Mouse (Mus musculus) adrenal gland, postnatal 36 days (tissue): ENCODE data around the gene Sox5. TPM values are rescaled to one million over a fixed set of nuclear protein-coding genes. Genes with fewer than 3 reads are reported as not detected.

Experiments used
- DNase-seq, 2 experiments: peaks; one replicate each; pipeline ENCODE4 v3.0.0; 2021; ENCODE audit warnings: mixed read lengths in 1 of 2
- total RNA-seq, 2 experiments: library from RNA; stranded (reverse); gene quantifications; 2 replicates each; pipeline ENCODE4 v1.2.3; 2021

Gene Sox5
- total RNA-seq, 2 experiments from 2014 or later: 9.5 to 29.2 TPM

DNA sequence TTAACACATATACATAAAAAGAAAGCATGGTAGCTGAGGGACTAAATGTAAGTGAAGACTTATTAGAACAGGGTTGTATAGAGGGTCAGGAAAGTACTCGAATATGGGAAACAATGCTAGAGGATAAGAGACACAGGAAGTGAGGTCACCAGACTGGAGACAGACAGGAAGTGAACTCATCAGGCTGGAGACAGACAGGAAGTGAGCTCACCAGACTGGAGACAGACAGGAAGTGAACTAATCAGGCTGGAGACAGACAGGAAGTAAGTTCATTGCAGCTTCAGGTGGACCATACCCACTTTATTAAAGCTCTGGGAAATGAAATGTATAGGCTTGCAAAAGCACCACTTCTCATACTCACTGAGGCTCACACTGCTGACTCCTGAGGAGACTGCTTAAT lies 680.9 kb downstream of the Sox5 start:
- DNase-seq: no peak

DNA sequence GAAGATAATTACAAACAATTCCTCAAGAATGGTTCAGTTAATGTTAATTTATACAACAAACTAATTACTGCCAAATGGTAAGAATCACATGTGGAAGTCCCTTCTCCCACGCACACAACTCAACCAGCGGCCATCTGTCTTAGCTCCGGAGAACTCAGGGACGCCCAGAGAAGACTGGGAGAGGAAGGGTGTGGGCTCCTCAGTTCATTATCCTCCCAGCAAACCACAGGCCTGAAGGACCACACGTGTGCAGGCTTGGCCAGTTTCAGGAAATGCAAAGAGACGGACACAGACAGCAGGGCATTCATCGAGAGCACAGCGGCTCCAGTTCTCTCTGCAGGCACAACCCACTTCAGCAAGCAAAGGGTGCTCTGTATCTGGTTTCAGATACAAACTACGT lies 683.7 kb downstream of the Sox5 start:
- no peak for DNase-seq

GRCm38 (mm10) chr6:144088256-144088655 lies 693.5 kb downstream of the Sox5 start:
- DNase-seq: no peak

- DNase-seq: no peak
Observed at GRCm38 (mm10) chr6:144086096-144086810, 695.5 kb downstream of the Sox5 start.

GRCm38 (mm10) chr6:144082297-144082696 lies 699.5 kb downstream of the Sox5 start:
- no peak for DNase-seq

- DNase-seq: no peak
Observed at GRCm38 (mm10) chr6:144077826-144078225, 704.0 kb downstream of the Sox5 start.

- DNase-seq: no peak
Observed at GRCm38 (mm10) chr6:144076376-144076775, 705.4 kb downstream of the Sox5 start.

DNA sequence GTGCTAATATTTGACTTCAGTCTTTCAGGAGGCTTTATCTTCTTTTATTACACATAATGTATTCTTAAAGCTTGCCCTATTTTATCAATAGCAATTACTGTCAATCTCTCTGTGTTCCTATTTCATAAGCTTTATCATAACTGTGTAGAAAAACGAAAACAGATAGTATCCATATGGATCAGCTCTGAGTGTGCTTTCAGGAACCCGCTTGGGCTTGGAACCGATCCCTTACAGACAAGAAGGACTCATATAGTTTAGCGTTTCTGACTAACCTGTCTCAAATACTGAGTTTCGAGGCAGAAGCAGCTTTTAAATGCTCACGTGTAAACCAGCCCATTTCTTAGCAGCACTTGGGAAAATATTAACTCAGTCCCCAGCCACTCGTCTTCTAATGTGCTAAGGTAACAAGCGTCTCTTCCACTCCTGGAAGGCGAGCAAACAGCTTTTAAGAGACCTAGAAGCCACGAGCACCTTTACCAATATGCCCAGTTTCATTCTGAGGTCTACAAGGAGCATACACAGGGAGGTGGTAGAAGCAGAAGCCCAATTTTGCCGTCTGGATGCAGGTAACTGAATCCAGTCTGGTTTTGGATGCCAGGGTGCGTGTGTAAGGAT lies 706.3 kb downstream of the Sox5 start:
- DNase-seq: no peak

GRCm38 (mm10) chr6:144074826-144075225 lies 707.0 kb downstream of the Sox5 start:
- DNase-seq: peak; percentile 72 to 76

DNA sequence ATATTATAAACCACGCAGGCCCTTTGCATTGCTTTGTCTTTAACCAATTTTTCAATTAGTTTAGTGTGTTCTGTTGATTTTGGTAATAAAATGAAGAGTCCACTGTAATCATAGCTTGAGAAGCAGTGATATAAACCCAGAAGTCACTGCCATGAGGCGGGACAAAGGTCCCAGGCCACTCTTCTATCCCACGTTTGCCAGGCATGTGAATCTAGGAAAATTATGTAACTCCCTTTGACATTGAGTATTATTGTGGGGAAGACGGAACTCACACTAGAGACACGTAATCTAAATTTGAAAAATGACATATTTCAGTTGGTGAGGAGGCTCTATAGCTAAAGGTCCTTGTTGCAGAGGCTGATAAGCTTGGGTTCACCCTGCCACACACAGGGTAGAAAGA lies 711.3 kb downstream of the Sox5 start:
- DNase-seq: no peak

DNA sequence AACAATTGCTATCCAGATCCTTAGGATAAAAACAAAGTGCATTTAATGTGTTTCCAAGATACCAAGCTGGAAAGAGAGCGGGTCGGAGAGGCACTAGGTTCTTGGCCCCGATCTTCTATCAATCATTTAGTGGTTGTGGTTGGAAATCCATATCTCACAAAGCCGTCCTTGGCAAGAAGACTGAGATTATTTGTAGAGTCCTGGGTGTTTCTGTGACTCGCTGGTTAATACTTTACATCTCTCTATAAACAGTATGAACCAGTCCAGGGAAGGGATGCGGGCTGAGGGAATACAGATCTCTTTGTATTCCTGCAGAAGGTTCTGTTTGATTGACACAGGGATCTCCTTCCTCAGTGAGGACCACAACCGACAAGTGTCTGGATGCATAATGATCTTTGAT lies 714.3 kb downstream of the Sox5 start:
- no peak for DNase-seq

DNA sequence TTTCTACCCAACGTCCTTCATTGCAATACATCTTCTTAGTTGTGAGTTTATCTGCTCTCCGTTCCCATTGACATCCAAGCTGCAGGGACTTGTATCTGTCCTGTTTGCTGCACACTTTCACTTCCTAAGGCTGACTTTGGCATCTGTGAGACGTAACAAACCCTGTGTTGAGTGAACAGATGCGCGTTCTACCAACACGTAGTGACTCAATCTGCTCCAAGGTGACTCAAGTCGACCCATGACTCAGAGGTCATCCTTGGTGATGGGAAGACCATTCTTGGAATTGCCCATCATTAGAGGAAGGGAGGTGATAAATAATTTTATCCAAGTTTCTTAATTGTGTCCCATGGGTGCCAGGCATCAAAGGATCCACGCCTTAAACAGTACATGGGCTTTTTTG lies 719.3 kb downstream of the Sox5 start:
- peak in 1 of 2 experiments; percentile 7 for DNase-seq

- DNase-seq: no peak
Observed at GRCm38 (mm10) chr6:144061814-144062213, 720.0 kb downstream of the Sox5 start.

GRCm38 (mm10) chr6:144057098-144057632 lies 724.6 kb downstream of the Sox5 start:
- DNase-seq: no peak

GRCm38 (mm10) chr6:144056252-144057097 lies 725.3 kb downstream of the Sox5 start:
- peak; percentile 5 to 37 for DNase-seq

GRCm38 (mm10) chr6:144052487-144052886 lies 729.3 kb downstream of the Sox5 start:
- peak in 1 of 2 experiments; percentile 5 for DNase-seq

GRCm38 (mm10) chr6:144051316-144051715 lies 730.5 kb downstream of the Sox5 start:
- no peak for DNase-seq

DNA sequence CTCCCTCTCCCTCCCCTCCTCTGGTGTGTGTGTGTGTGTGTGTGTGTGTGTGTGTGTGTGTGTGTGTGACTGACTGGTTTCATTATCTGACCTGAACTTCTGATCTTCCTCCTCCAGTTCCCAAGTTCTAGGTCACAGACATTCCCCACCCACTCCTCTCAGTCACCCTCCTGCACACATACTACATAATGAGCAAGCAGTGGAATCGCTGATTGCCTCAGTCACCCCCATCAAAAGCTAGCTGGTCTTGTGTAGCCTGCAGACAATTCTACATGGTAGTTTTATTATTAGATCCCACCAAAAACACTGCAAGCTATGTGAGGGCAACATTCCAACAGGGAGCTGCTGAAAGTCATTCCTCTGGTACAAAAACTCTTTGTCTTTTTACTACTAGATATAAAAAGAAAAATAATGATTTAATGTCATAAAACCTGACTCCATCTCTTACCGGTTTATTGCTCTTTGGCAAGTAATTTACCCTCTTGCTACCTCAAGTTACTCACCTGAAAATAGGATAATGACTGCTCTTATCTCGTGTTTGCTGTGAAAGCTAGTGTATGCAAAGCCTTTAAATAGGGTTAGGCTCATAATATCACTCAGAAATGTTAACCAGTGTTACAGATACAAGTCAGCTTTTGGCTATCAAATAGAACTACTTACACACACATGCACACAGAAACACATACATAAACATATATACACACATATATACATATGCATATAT lies 733.4 kb downstream of the Sox5 start:
- DNase-seq: no peak

GRCm38 (mm10) chr6:144045503-144045902 lies 736.3 kb downstream of the Sox5 start:
- DNase-seq: no peak

DNA sequence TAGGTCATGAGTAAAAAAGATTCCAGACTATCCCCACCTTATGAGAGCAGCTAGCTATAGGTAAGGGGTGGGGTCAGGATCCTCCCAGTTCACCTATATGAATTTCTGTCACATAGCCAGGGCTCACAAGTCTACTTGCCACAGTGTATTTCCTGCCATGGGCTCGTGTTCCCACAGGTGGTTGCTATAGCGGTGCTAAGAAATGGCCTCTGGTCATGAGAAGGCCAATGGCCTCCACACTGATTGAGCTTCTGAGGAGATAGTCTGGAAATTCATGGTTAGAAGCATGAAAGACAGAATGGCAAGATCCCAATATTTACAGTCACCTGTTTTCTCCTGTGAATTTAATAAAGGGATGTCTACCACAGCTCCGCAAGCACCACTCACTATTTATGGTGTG lies 737.4 kb downstream of the Sox5 start:
- no peak for DNase-seq

- DNase-seq: no peak
Observed at GRCm38 (mm10) chr6:144042936-144043335, 738.8 kb downstream of the Sox5 start.

DNA sequence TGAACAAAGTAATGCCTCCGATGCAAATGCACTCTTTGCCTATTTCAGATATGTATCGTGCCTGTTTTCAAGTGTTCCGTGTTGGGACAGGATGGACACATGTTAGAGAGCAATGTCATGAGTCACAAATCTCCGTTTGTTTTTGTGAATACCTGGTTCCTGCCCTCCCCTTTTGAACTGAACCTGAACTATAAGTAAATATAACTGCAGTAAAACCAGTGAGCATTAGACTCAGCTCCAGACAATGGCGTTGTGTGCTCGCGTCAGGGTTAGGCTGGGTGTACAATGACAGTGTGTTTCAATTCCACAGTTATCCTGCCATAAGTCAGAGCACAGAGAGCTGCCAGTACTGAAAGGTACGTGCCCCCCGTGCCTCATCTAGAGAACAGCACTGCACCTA lies 739.8 kb downstream of the Sox5 start:
- no peak for DNase-seq
